Mouse (Mus musculus) cerebellum, adult 9-11 months (tissue): ENCODE results near the gene Dhrs3.
A peak's percentile ranks its signal among the peaks of the same experiment; 100 is the strongest.

Source experiments
- DNase-seq: peaks from one replicate; pipeline ENCODE4 v3.0.0; 2022

The Dhrs3 gene

DNA sequence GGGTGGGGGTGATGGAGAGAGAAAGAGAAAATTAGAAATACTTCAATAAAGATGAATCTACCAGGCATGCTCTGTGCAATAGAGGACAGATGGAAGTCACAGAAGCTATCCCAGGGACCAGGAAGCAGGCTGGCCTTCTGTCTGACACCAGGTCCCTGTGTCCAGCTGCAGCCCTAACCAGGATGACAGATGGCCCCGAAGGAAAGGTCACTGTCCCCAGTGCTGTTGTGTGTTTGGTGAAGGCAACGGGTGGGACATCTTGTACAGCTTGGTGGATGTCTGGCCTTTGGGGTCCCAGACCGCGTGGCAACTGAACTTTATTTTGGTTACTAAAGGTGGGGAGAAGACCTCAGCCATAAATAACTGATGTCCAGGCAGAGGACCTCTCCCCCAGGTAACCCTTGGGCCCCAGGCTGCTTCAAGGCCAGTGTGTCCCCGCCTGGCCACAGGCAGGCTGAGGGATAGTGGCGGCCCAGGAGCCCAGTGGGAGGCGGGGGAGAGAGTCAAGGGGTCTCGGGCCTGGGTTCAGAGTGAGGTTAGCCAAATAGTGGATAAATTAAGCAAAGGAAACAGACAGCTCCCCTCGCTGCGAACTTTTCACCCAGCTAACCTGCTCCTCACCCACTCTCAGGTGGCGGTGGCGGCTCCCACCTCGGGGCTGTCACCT lies 48.3 kb downstream of the Dhrs3 start:
- no peak for DNase-seq

DNA sequence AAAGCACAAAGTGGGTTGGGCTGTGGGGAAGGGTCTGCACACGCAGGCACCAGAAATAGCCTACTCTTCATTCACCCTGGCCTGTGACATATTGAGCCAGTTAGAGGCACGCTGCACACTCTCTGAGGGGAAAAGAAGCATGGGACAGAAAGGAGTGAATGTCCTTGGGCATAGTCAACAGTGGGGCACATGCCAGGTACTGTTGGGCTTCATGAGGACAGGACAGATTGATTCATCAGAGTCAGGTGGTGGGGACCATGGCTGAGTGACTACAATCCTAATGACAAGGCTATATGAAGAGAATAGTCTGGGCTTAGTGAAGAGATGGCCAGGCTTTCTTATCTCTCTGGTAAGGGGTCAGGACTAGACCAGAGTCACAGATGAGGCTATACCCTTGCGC lies 49.8 kb downstream of the Dhrs3 start:
- no peak for DNase-seq

DNA sequence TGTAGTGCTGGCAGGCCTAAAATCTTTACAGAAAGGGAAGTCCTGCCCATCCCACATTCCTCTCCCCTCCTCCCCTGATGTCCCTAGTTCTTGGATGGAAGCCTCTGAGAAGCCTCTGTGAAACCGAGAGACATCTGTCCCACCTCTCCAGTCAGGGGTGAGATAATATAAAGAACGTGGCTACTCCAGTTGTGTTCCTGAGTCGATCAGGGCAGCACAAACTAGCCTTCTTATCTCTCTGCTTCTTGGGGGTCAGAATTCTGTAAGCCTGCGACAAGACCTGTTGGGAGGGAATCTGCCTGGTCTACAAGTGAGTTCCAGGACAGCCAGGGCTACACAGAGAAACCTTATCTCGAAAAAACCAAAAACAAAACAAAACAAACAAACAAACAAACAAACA lies 50.6 kb downstream of the Dhrs3 start:
- no peak for DNase-seq

DNA sequence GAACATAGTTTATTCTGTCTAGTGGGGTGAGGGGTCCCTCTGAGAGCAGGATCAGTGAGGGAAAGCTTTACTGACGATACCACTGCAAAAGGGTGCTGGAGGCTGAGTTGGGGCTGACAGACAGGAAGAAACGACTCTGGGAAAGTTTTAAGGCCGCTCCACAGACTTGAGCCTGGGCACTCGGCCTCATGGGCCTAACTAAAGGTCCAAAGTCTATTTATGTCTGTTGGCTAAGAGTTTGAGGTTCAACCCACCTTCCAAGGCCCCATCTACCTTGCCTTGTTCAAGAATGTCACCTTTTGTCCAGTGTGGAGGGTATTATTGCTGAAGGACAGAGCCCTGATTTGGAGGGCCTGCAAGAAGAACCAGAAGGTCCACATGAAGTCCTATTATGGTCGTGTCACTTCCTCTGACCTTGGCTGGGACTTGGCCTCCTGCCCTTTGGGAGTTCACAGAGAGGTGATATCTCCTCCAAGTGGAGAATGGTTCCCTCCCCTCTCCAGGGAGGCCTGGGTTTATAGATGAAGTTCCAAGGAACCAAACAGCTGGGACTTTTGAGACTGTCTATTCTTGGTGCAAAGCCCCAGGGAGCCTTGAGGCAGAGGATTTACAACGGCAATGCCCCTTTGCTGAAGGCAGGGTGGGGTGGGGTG lies 55.2 kb downstream of the Dhrs3 start:
- no peak for DNase-seq

DNA sequence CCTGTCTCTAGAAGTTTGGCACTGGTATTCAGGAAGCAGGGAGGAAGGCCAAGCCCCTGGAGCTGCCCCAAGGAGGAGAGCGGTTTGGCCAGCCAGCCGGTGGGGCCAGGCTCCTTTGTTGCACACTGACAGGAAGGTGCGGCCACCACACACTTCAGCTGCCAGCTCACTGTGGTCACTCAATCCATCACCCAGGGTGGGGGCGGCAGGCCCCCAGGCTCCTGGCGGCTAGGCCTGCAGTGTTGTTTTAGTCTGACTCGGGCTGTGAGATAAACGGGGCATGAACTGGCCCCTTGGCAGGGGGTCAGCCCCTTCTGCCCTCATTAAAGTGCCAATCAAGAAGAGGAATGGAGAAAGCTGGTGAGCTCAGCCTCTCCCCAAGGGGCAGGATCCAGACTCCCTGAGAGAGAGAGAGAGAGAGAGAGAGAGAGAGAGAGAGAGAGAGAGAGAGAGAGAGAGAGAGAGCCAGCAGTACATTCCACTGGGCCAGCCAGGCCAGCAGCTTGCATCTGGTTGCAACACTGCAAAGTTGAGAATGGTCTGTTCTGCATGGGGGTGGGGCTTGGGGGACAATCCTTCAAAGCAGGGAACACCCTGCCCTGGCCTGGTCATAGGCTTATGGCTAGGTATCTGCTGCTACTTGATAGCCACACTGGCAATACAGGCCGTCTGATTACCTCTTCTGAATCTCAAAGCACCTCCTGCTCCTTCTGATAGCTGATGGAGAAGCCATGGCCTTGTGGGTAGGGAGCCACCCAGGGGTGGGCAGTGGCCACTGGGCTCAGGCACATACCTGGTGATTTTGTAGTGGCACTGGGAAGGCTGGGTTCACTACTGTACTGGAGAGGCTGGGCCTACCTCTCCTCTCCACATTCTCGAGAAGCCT lies 57.1 kb downstream of the Dhrs3 start:
- peak; percentile 56 for DNase-seq

DNA sequence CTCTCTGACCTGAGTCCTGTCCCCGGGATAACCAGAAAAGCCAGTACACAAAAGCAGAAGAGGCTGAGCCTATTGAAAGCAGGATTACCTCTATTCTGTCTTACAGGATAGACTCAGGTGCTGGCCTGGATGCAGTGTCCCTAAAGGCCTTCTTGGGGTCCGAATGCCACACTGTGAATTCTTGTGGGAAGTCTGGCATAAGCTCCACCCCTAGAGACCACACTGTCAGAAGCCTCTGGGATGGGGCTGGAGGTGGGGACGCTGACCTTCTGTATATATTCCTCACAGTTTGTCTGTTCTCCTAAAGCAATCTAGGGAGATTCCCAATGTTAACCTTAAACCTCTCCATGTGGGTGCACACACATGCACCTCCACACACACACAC lies 57.7 kb downstream of the Dhrs3 start:
- DNase-seq = no peak

DNA sequence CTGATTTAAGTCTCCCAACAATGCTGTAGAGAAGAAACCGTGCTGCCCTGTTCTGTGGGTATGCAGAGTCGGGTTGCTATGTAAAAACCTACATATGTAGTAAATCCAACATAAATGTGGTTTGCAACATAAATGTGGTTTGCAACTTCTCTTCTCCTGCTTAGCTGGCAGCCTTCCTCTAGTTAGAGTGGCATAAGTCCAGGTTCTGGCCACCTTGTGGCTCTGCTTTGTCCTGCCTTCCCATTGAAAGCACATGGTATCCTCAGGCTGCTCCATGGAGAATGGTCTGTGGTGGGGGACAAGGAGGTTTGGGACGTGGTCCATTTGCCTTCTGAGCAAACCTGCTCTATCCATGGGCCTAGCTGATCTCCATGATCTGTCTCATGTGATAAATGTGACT lies 58.3 kb downstream of the Dhrs3 start:
- DNase-seq = no peak

DNA sequence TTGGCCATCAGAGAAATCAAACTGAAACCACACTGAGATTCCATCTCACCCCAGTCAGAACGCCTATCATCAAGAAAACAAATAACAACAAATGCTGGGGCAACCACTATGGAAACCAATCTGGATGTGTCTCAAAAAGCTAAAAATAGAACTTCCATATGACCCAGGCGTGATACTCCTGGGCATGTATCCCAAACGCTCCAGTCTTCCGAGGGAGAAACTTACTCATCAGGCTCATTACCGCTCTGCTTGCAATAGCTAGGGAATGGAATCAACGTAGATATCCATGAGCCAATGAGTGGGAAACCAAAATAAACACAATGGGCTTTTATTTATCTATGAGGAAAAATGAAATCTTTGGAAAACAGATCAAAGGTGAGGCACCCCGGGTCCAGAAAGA lies 59.2 kb downstream of the Dhrs3 start:
- no peak for DNase-seq

DNA sequence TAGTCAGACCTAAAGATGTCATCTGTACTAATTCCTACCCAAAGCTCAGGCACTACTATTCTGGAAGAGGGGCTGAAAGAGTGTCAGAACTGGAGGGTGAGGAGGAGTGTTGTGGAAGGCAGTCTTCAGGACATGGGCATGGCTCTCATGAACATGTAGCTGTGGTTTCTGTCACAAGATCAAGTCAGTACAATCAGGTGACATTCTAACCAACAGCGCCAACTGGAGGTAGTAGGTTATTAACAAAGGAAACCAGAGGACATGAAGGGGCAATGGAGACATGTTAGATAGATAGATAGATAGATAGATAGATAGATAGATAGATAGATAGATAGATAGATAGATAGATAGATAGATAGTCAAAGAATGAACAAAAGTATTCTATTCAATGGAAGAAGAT lies 60.8 kb downstream of the Dhrs3 start:
- DNase-seq = no peak

DNA sequence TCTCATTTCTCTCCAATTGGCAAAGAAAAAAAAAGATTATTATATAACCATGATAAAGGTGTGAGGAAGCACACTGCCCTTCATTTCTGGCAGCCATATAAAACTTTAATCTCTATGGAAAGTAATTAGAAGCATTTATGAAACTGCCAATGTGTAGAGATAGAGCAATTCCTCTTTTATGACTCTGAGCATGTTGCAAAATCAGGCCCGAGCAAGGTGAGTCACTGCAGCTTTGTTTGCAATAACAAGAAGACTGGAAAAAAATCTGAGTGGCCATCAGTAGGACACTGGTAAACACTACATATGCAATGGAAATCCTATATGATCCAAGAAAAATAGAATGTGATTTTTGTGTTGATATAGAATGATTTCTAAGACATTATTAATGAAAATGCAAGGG lies 63.2 kb downstream of the Dhrs3 start:
- DNase-seq = no peak

DNA sequence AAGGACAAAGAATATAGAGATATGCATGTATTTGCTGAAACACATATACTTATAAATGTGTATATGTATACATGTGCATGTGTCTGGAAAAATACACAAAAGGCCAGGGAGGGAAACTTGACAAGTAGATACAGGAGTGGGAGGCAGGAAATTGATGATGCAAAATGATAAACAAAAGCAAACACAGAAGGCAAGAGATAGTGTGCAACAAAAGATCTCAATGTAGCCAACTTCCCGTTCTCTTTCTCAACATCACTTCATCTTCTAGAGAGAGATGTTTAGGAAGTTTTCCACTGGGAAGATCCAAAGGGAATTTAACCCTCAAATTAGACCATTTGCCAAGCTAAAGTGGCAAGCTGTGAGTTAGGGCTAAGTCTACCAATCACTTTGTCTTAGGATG lies 63.7 kb downstream of the Dhrs3 start:
- no peak for DNase-seq

DNA sequence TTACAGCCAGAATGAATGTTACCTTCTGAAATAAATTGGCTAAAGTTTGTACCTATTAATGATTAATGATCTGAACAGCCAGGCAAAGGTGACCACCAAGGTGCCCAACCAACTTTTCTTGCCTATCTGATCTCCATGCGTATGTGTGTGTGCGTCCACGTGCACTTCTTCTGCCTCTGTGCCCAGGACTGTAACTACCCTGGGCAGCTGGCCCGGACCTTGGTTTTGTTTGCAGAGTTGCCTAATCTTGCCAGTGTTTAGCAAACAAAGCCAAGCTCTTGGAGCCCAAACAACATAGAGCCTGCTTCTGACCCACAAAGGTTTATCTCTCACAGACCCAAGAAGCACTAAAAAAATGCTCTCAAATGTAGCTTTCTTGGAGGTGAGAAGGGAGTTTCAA lies 64.6 kb downstream of the Dhrs3 start:
- DNase-seq = no peak

DNA sequence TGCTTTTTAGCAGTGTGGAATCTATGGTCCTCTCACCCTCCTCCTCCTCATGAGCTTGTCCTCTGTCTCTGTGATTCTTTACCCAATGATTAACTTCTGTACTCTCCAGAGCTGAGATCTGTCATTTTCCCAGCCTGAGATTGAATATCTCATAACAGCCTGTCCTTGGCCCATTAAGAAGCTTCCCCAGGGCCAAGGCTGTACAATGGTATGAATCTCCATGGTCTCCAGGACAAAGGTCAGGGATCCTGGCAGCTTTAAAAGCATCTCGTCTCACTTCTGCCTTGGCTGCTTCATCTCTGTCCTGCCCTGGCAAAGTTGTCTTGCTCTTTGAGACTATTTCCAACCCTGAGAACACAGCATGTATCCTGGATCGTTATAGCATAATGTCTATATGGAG lies 65.1 kb downstream of the Dhrs3 start:
- DNase-seq = no peak

DNA sequence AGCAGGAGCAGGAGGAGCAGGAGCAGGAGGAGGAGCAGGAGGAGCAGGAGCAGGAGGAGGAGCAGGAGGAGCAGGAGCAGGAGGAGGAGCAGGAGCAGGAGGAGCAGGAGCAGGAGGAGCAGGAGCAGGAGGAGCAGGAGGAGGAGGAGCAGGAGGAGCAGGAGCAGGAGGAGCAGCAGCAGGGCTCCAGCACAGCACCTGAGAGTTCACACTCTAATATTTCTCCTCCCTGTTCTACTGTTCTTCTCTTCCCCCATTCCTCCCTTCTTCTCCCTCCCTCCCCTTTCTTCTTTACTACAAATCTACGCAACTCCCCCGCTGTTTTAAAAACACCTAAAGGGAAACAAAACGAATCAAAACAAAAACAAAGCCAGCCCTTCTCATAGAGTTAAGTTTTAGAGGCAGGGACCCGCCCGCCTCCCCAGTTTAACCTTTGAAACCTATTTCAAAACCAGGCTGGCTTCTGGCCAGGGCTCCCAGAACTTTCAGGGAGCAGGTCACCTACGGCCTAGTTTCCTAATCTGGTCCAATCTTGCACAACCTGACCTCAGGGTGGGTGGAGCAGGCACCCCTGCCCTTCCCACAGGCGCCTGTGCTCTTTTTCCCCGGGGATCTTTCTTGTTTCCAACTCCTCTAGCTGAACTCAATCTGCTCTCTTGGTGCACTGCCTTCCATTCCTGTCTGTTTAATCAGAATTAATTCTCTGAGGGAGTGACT lies 67.7 kb downstream of the Dhrs3 start:
- DNase-seq = no peak

DNA sequence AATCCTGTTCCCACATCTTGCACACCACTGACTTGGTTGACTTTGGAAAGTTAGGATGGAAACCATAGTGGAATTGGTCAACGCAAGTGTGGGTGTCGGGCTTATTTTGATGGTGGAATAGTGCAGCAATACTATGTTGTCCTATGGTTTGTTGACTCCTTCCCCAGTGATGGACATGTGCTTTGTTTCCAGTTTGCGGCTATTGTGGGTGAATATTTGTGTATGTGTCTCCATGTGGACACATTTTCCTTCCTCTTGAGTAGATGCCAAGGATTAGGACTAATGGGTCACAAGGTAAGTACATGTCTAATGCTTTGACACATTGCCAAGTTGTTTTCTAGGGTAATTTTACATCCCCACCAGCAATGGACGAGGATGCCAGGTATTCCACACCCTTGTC lies 68.6 kb downstream of the Dhrs3 start:
- no peak for DNase-seq

DNA sequence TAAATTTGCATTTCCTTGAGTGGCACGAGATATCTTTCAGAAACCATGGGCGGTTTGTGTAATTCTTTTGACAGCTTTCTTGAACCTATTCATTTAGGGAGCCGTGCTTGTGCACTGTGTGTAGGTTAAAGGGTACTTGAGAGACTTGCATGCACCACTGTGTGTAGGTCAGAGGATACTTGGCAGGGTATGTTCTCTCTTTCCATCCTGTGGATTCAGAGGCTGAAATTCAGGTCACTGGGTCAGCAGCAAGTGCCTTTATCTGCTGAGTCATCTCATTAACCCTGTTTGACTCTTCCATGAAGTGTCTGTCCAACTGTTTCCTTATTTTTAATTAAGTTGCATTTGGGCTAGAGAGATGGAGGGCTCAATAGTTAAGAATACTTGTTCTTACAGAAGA lies 69.1 kb downstream of the Dhrs3 start:
- no peak for DNase-seq

DNA sequence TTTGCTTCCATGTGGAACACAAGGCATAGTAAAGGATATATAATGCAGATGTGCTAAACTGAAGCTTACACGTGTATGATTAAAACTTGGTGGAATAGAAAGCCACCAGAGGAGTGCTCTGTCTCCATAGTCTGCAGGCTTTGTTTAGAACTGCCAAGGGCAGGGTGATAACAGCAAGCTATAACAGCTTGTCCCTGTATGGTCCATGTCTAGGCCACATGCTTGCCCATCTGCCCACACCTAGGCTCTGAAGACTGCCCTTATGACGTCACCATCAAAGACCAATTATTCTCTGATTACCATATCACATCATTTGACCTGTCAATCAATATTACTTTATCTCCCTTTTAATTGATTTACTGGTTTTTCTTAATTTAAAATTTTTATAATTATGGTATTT lies 72.6 kb downstream of the Dhrs3 start:
- no peak for DNase-seq

DNA sequence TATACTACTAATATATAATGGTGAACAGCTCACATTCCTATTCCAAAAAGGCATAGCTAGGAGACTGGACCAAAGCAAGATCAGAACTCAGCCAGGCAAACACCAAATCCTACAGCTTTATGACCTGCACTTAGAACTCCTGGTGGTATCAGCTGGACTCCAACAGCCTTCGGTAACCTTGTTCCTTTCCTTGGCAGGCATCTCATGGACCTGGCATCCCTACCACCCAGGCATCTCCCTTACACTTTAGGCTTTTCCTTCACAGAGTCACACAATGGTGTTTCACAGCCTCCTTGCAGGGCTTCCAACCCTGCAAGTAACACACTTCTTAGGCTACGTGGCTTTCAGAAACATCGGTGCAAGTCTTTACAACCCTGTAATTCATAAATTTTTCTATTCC lies 75.7 kb downstream of the Dhrs3 start:
- no peak for DNase-seq

DNA sequence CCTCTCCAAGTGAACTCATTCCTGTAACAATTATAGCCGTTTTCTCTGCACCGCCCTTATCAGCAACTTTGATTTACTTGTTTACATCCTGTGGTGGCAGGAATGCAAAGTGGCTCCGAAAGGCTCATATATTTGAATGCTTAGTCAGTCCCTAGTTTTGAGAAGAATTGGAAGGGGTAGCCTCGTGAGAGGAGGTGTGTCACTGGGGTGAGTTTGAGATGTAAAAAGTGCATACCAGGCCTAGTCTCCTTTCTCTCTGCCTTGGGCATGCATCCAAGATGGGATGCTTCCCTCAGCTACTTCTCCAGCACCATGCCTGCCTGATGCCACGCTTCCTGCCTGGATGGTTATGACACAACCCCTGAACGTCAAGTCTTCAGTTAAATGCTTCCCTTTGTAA lies 76.4 kb downstream of the Dhrs3 start:
- DNase-seq = no peak

DNA sequence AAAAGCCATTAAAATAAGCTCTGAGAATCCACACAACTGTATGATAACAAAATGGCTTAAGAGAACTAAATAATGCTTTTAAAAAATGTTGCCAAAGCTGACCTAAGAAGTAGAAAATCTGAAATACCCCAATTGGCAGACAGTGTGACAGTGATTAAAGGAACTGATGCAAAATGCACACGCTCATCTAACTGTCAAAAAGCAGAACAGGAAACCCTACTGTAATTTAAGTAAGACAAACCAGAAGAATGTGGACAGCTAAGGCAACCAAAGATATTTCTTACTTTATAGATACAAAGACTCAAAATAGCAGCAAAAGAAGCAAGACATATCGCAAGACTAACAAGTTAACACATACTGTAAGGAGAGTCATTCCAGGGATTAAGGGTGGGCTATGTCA lies 78.4 kb downstream of the Dhrs3 start:
- DNase-seq = no peak

DNA sequence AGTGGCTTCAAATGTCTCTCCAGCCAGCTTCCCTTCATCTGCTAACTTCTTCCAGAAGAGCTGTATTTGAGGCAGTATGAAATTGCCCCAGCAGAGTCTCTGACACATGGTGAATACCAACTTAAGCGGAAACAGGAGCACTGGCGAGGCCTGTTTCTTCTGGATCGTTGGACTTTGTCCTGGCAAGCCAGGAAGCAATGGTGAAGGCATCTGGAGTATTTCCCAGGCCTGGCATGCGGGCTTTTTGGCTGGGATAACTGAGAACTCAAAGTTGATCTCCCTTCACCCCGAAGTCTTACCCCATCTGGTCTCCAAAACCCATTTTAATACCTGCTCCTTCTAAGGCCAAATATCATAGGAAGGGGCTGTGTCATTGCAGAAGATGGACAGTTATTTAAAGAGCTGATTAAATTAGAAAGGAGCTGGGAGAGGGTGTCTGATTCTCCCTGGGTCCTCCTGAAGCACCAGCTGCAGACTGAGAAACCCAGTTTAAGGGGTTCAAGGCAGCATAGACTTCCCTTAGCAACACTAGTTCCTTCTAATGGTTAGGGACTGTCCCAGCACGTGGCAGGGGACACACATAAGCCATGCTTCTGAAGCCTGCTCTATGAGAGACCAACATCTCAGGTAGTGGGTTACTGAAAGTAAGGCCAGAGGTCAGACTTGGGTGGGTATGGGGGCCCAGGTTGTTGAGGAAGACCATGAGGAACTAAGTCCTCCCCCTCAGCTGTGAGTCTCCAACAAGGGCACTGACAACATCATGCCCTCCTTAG lies 80.5 kb downstream of the Dhrs3 start:
- DNase-seq = peak; percentile 85

DNA sequence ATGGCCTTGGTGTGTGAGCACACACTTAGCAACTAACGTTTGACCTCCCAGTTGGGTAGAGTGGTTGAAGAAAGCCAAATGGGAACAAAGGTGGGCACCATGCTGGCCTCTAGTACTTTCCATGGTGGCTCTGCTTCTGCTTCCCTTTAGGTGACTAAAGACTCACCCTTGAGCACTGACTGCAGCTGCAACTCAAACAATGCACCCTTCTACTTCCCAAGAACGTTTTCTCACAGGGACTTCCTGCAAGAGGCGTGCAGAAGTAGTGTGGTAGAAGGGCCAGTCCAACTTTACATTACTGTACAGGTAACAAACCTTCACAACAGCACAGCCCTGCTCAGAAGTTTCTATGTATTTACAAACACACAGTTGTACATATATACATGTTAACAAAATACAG lies 81.8 kb downstream of the Dhrs3 start:
- no peak for DNase-seq

DNA sequence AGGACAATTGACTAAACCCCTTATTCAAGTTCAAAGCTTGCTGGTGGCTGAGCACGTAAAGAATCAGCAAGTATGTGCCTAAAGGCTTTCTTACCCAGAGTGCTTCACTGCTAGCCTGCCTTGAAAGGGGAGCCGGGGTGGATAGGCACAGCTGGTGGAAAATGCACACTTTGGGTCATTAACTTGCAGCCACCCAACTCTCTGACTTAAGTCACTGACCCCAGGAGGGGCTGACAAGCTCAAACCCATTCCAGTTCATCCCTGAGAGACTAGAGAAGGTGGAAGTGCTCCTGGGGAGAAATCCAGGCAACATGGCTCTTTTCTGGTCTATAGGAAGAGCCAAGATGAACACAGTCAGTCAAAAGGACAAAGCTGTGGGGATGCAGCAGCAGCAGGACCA lies 82.9 kb downstream of the Dhrs3 start:
- DNase-seq = no peak
